Mouse (Mus musculus): Measurements from ENCODE around the gene H2-T3. TPM values are rescaled to one million over a fixed set of nuclear protein-coding genes. Genes with fewer than 3 reads are reported as not detected.
"Not testable (repeated sequence)": the region's sequence is repeated elsewhere in the genome, so short reads cannot be mapped to it uniquely, and the experiment has no call there.

The H2-T3 gene
- total RNA-seq, 2 experiments from 2014 or later, result not detected

DNA sequence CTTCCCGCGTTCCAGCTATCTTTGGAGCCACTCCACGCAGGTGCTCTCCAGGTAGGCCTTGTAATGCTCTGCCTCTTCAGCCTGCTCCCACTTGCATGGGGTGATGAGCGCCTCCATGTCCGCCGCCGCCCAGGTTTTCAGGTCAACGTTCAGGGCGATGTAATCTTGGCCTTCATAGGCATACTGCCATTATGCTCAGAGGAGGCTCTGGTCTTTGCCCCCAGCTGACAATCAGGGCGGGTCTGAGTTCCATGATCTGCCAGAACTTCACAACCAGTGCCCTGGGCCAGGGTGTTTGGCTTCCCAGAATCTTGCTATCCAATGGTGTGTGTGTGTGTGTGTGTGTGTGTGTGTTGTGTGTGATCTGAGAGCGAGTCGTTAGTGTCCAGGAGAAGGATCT is 7.9 kb downstream of the H2-T3 start:
- DNase-seq, result no peak
- intact Hi-C loops (cut with DNase I), result no loop called here

DNA sequence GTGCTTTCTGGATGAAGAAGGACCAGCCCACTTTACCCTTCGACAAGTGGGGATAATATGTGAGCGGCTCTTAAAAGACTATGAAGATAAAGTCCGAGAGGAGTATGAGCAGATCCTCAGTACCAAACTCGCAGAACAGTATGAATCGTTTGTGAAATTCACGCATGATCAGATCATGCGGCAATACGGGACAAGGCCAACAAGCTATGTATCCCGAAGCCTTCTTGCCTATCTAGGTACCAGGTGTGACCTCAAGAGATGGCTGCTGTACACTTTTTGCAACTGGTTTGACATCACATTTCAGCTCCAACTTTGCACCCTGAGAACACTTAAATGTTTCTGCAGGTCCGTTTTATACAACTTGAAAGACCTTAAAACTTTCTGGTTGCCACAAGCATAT is 10.6 kb downstream of the H2-T3 start:
- DNase-seq; intact Hi-C loops (cut with DNase I): not testable (repeated sequence)

DNA sequence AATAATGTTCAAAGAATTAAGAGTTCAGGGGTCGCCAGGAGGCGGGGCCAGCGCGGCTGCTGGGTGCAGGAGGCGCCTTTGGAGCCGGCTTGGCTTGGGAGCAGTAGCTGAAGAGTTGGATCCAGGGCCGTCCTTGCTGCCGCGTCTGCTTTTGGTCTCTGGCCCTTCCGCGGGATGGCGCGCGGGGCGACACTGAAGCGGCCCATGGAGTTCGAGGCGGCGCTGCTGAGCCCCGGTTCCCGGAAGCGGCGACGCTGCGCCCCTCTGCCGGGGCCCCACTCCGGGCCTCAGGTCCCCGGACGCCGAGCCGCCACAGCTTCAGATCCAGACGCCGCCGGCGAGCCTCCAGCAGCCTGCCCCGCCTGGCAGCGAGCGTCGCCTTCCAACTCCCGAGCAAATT is 11.1 kb downstream of the H2-T3 start:
- intact Hi-C loops (cut with DNase I); DNase-seq: not testable (repeated sequence)

DNA sequence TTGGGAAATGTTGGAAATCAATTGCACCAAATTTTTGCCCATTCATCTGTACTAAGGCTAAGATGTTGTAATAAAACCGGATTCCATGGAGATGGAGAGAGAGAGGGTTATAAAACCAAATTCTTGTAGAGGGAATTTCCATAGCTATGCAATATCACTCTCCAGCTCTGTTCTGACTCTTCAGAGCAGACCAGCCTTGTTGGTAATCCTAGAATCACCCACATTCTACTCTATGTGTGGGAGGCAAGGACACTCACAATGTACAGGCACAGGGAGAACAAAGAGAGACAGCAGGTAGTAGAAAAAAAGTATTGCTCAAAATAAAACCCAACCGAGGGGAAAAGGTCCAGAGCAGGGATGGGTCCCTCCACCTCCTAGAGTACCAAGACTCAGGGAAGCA is 14.0 kb downstream of the H2-T3 start:
- not testable (repeated sequence) for DNase-seq

DNA sequence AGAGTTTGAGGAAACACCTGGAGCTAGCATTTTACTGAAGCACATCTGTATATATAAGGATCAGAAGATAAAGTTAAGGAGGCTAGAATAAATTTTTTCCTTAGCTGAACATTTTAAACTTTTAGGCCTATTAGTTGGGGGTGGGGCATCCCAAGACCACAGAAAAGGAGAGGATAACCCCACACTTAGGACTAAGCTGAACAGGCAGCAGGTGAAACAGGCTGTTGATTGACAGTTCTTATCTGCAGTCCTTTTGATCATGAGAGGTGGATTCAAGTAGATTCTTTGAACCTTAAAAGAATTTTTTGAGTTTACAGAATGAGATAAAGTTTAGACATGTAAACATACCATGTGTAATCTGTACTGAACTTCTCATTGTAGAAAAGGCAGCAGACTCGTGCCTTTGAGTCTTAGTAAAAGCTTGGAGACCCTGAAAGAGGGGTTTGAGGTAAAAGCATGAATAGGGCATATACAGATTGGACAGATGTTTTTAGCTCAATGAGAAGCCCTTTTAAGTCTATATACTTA is 19.7 kb downstream of the H2-T3 start:
- intact Hi-C loops (cut with DNase I), result no loop called here
- DNase-seq, result no peak

More for the DNA sequence above, 14.0 kb downstream of the H2-T3 start:
- intact Hi-C loops (cut with DNase I), result not testable (repeated sequence)

DNA sequence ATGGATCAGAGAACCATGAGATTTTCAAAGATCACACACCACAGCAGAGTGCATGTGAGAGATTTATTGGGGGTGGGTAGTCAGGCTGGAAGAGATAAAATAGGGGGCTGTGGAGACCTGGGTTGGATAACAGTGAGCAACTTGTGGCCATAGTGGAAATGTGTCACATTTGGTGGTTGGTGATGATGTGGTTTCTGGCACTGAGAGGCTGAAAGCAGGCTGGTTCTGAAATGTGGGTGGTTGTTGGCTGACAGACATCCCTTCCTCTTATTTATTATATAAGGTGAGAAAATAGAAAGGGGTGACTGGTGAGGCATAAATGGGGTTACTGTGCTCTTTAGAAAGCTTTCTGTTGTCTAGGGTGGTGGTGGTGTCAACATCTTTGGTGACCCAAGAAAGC is 20.3 kb downstream of the H2-T3 start:
- no peak for DNase-seq
- intact Hi-C loops (cut with DNase I), result no loop called here

DNA sequence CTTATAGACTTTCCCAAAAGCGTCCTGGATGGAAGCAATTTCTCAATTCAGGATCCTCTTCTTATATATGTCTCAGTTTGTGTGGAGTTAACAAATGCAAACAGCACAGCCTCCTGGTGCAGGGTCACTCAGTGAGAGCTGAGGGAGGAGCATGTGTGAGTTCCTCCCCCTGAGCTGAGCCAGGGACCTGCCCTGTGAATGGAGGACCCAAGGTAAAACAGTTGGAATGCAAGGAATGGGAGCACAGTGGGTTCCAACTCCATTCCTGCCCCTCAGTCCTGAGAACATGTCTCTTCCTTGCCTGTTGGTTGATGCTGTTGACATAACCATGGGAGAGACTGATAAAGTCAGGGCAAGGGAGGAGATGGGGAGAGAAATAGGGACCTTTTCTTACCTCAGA is 21.0 kb downstream of the H2-T3 start:
- DNase-seq; intact Hi-C loops (cut with DNase I): not testable (repeated sequence)

DNA sequence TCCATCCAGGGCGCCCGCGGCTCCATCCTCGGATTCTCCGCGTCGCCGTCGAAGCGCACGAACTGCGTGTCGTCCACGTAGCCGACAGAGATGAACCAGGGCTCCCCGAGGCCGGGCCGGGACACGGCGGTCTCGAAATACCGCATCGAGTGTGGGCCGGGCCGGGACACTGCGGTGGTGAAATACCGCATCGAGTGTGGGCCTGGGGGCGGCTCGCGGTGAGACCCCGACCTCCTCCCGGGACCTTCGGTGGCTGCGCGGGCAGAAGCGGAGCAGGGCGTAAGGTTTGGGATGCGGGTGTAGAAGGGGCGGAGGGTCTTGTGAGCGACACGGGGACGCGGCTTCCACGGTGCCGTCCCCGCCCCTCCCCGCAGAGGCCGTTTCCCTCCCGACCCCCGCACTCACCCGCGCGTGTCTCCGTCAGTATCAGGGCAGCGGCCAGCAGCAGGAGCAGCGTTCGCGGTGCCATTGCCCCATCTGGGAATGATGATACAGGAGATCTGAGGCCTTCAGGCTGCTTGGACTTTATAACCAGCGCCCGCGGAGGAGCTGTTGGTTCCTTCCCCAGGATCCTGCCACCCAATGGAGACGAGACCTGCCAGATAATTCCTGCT is 21.9 kb downstream of the H2-T3 start, which contains the start of gene Gm8909:
Gene Gm8909 (minus strand): TSS at position 499 of the 614 bp plus-strand sequence.
- intact Hi-C loops (cut with DNase I), result no loop called here
- no peak for DNase-seq

DNA sequence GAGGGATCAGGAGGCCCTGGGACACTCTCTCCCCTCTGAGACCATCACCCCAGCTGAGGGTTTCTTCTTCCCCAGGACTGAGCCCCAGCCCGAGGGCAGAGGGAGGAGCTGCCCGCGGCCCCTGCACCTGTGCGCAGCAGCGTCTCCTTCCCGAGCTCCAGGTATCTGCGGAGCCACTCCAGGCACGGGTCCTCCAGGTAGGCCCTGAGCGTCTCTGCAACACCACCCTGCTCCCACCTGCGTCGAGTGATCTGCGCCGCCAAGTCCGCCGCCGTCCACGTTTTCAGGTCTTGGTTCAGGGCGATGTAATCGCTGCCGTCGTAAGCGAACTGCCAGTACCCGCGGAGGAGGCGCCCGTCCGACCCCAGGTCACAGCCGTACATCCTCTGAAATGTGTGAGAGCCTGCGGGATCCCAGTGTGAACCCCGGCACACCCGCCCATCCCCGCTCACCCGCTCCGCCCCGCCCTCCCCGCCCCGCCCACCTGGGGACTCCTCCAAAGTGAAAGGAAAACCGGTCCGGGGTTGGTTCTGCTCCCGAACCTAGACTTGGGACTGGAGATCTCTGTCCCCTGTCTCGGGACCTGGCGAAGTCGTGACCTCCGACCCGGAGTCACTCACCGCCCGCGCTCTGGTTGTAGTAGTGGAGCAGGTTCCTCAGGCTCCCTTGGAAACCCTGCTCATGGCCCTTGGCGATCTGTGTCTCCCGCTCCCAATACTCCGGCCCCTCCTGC is 22.6 kb downstream of the H2-T3 start:
- no peak for DNase-seq
- intact Hi-C loops (cut with DNase I), result no loop called here

DNA sequence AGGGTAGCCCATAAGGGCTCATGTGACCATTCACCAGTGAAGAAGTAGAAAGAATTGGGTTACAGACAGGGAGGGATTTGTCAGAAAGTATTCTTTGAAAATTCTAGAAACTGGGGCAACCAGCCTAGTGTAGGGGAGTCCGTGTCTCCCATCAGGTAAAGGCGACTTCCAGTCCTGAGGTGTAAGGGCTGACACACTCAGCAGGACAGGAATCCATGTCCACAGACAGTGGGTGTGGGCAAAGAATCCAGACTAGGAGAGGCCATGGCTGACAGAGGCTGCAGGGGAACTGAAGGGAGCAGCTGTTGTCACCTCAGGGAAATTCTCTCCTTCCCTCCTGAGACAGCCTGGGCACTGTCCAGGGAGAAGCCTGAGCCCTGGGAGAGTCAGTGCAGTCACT is 23.2 kb downstream of the H2-T3 start:
- intact Hi-C loops (cut with DNase I); DNase-seq: not testable (repeated sequence)

DNA sequence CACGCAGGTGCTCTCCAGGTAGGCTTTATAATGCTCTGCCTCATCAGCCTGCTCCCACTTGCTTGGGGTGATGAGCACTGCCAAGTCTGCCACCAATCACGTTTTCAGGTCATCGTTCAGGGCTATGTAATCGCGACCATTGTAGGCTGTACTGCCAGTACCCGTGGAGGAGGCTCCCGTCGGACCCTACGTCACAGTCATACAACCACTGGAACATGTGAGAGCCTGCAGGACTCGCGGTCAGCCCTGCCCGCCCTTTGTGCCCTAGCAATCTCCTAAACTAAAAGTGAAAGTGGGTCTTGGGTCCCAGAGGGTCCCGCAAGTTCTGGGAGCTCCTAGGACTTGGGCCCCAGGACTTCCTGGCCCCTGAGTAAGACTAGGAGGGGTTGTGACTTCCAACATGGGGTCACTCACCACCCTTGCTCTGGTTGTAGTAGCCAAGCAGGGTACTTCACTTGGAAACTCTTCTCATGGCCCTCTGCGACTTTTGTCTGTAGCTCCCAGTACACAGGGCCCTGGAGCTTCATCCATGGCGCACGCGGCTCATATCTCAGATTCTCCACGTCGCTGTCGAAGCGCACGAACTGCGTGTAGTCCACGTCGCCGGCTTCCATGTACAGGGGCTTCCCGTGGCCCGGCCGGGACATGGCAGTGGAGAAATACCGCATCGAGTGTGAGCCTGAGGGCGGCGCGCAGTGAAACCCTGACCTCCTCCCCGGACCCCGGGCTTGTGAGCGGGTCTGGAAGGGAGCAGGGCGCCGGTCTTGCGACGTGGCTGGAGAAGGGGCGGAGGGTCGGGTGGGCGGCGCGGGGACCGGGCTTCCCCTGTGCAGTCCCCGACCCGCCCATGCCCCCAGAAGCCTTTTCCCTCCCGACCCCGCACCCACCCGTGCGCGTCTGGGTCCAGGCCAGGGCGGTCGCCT is 28.7 kb downstream of the H2-T3 start:
- intact Hi-C loops (cut with DNase I), result no loop called here
- no peak for DNase-seq

DNA sequence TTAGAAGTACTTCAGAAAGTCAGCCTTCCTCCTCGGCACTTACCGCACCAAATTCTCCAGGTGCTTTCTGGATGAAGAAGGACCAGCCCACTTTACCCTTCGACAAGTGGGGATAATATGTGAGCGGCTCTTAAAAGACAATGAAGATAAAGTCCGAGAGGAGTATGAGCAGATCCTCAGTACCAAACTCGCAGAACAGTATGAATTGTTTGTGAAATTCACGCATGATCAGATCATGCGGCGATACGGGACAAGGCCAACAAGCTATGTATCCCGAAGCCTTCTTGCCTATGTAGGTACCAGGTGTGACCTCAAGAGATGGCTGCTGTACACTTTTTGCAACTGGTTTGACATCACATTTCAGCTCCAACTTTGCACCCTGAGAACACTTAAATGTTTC is 31.8 kb downstream of the H2-T3 start:
- DNase-seq; intact Hi-C loops (cut with DNase I): not testable (repeated sequence)

DNA sequence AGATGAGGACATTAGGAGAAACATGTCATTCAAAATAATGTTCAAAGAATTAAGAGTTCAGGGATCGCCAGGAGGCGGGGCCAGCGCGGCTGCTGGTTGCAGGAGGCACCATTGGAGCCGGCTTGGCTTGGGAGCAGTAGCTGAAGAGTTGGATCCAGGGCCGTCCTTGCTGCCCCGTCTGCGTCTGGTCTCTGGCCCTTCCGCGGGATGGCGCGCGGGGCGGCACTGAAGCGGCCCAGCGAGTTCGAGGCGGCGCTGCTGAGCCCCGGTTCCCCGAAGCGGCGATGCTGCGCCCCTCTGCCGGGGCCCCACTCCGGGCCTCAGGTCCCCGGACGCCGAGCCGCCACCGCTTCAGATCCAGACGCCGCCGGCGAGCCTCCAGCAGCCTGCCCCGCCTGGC is 32.3 kb downstream of the H2-T3 start:
- DNase-seq; intact Hi-C loops (cut with DNase I): not testable (repeated sequence)

DNA sequence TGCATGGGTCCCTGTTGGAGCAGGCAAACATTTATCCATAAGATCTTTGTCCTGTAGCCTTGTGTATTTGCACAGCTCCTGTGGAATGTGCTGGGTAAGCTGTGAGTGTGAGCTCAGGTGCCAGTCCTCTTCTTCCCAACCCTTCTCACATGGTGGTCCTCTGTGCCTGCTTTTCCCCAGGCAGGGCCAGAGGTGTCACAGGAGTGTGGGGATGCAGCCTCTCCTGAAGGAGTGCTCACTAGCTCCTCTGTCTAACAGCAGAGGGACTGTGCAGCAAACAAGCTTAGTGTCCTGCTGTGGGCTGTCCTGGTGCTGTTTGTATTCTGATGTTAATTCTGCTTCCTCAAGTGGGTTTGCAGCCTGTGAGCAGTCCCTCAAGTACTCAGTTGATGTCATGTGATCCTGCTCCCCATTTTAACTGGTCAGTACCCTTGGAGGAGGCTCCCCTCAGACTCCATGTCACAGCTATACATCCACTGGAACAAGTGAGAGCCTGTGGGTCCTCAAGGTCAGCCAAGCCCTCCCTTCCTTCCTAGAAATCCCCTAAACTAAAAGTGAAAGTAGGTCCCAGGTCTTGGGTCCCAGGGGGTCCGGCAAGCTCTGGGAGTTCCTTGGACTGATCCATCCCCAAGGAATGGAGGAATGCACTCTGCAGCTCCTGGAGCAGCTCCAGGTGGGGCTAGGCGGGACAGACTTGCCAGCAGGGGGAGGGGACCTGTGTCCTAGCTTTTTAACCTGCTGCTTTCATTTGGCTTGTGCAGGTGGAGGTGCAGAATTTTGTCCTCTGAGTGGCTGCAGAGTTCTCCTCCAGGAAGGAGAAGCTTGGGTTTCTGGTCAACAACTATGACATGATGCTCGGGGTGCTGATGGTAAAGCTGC is 35.6 kb downstream of the H2-T3 start:
- intact Hi-C loops (cut with DNase I), result no loop called here
- DNase-seq, result no peak

DNA sequence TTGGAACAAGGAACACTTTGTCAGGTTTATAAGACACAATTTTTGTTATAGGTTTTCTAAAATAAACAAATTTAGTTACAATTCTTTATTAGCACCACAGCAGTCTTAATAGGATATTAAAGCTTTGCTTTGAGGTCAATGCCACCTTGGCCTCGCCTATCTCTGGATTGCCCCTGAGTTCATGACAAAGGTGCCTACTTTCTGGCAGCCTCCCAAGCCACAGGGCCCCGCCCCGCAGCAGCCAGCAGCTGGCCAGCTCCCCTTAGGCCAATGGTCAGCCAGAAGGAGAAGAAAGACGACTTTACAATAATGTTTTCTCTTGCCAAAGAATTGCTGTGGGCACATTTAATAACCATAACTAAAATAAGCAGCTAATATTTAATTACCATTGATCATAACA is 38.9 kb downstream of the H2-T3 start:
- intact Hi-C loops (cut with DNase I); DNase-seq: not testable (repeated sequence)

DNA sequence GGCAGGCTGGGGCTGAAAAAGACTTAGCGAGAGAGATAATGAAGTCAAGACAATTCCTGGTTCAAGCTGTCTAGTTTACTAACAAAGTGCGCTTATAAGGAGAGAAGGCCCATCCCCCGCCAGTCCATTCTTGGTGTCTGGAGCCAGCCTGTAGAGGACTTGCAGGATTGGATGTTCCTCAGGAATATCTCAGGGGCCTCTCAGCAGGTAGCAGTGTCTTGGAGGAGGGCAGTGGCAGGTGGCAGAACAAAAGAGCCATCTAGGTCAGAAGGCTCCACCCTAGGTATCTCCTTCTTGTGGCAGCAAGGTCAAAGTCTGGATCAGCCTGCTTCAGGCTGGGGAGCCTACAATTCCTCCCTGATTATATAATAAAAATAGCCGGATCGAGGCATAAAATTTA is 41.6 kb downstream of the H2-T3 start:
- DNase-seq; intact Hi-C loops (cut with DNase I): not testable (repeated sequence)

DNA sequence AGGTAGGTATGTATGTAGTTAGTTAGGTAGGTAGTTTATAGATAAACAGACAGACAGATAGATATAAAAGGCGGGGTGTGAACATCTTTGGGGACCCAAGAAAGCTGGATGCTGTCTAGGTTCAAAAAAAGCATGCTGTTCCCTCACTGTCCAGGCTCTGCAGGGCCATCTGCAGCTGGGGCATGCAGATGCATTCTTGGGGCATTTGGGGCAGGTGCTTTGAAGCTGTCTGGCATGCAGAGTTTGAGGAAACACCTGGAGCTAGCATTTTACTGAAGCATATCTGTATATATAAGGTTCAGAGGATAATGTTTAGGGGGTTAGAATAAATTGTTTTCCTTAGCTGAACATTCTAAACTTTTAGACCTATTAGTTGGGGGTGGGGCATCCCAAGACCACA is 43.1 kb downstream of the H2-T3 start:
- DNase-seq; intact Hi-C loops (cut with DNase I): not testable (repeated sequence)

DNA sequence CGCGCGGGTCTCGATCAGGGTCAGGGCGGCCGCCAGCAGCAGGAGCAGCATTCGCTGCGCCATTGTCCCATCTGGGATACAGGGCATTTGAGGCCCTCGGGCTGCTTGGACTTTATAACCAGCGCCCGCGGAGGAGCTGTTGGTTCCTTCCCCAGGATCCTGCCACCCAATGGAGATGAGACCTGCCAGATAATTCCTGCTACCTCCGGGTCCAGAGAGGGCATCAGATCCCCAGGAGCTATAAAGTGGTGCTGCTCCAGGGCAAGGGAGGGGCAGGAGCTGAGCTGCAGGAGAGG is 44.3 kb downstream of the H2-T3 start:
- not testable (repeated sequence) for DNase-seq

DNA sequence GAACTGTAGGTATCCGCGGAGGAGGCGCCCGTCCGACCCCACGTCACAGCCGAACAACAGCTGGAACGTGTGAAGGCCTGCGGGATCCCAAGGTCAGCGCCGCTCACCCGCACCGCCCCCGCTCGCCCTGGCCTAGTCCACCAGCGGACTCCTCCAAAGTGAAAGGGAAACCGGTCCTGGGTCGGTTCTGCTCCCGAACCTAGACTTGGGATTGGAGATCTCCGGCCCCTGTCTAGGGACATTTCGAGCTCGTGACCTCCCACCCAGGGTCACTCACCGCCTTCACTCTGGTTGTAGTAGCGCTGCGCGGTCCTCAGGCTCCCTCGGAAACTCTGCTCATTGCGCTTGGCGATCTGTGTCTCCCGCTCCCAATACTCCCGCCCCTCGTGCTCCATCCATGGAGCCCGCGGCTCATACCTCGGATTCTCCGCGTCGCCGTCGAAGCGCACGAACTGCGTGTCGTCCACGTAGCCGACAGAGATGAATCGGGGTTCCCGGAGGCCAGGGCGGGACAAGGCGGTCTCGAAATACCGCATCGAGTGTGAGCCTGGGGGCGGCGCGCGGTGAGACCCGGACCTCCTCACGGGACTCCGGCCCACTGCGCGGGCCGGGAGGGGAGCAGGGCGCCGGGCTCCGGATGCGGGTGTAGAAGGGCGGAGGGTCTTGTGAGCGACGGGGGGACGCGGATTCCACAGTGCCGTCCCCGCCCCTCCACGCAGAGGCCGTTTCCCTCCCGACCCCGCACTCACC is 44.8 kb downstream of the H2-T3 start:
- intact Hi-C loops (cut with DNase I), result no loop called here
- no peak for DNase-seq

More for the DNA sequence above, 44.3 kb downstream of the H2-T3 start:
- intact Hi-C loops (cut with DNase I), result not testable (repeated sequence)
